Mouse (Mus musculus) mature B cell (primary cell): ENCODE measurements around the gene Rtn4rl2.
"Not testable (repeated sequence)": the region's sequence is repeated elsewhere in the genome, so short reads cannot be mapped to it uniquely, and the experiment has no call there.

Experiments used
- in situ Hi-C: fragments of 300-500 bp; cut with MboI; formaldehyde crosslinking; loops from 2 replicates; pipeline ENCODE4 v1.14.3; 2019

Rtn4rl2 gene

GRCm38 (mm10) chr2:84886234-84886731 lies at the start of gene Rtn4rl2:
Gene Rtn4rl2, minus strand, starts transcription at chr2:84886710.
- in situ Hi-C loops, result loop anchor here (10.0 kb wide), 1 partner anchor 51 kb away; the partner anchor contains the start of gene Slc43a1

DNA sequence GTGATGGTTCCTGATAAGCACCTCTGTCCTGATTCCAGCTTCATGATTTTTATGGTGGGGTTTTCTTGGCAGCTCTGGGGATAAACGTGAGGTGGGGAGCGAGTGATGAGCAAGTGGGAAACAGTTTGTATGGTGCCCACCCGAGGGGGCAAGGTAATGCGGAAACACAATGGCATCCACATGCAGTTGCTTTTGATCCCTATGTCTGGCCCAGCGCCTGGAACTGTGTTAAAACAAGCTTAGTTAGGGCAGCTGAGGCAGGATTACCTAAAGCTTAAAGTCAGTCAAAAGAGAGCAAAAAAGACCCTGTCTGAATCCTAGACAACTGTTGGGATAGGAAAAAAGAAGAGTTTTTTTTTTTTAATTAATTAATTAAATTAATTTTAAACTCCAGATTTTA lies 48.6 kb upstream of the Rtn4rl2 start:
- in situ Hi-C loops, result no loop called here

GRCm38 (mm10) chr2:84934649-84935007 lies 48.1 kb upstream of the Rtn4rl2 start:
- in situ Hi-C loops, result no loop called here

DNA sequence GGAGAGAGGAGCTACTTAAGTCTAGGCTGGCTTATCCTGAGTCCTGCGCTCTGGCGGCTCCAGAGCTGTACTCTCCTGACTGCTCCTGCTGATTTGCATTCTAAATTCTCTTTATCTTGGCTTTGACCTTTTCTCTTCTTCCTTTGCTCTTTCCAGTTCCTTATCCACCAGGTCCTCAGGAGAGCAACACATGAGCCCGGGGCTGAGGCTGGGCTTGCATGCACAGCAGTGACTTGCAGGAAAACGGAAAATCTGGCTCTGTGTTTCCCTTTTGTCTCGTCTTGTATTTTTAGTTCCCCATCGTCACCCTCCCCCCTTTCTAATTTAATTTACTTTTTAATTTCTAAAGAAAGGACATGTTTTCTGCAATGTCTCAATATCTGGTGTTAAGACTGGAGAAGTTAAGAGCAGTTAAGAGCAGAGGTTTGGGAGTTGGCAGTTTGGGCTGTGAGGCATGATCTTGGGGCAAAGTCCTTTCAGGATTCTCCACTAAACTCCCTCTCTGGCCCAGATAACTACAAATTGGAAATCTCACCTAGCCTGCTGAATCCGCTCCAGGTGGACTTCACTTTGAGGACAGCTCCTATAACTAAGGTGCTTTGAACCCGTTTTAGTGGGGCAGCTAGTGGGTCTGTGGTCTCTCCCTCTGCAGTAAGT lies 47.6 kb upstream of the Rtn4rl2 start:
- in situ Hi-C loops, result no loop called here

- in situ Hi-C loops, result no loop called here
Observed at GRCm38 (mm10) chr2:84930186-84930585, 43.7 kb upstream of the Rtn4rl2 start.

DNA sequence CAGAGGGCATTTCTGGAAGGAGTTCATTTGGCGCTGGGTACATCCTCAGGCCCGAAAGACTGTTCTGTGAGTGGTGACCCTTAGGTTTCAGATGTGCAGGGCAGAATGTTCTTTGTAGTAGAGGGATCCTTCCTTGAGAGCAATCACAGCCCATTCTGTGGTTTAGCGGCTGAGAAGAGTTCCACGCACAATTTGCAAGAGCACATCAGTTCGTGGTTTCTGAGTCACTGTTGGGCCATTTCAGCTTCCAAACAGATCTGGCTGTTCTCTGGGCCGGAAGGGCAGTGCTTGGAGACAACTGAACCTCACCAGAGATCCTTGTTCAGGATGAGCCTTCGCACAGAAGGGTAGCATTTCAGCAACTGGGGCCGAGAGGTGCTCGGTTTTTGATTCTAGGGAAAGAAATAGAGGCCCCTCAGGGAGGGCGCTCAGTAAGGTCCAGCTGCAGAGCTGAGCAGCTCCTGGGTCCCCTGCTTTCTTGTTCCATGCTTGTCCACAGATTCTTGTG lies 33.1 kb upstream of the Rtn4rl2 start:
- in situ Hi-C loops, result no loop called here

- in situ Hi-C loops, result no loop called here
Observed at GRCm38 (mm10) chr2:84918188-84918587, 31.7 kb upstream of the Rtn4rl2 start.

DNA sequence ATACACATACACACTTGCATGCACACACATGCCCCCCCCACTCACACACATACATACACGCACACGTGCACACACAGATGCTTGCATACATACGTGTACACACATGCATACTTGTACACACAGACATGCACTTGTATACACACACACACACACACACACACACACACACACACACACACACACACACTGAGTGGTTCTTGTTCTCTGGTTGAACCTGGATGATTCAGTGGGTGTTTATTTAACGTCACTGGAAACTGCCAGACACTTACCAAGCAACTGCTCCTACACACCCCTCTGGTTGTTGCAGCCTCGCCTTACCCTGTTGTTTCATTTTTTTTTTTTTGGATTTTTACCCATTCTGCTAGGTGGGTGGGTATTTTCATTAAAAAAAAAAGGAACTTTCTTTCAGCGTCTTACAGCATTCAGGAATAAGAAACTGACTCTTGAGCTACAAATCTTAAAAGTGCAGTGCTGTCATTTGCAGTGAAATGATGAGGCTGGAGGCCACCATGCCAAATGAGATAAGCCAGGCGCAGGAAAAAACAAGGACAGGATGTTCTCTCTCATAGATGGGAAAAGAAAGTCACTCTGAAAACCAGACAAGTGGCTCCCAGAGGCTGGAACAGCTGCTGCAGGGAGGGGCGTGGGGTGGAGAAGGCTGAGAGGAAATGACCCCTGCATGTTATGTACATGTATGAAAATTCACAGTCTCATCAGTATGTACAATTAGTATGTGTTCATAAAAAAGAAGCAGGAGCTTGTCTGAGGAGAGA lies 30.2 kb upstream of the Rtn4rl2 start:
- in situ Hi-C loops, result no loop called here

DNA sequence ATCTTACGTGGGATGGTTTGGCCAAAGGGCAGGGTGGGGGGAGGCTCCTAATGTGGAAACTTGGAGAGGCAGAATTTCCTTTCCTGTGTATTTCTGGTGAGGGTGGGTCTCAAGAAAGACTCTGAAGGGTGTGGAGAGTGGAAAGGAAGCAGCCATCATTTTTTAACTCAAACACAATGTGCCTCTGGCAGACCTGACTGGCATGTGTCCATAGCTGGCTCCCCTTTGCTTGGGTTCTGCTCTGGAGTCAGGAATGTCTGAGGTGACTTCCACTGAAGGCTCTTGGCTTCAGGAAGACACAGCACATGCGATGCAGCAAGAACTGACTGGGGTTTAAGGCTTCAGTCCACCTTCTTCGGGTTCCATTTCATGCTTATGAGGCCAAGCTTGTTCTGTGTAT lies 28.8 kb upstream of the Rtn4rl2 start:
- in situ Hi-C loops, result no loop called here

DNA sequence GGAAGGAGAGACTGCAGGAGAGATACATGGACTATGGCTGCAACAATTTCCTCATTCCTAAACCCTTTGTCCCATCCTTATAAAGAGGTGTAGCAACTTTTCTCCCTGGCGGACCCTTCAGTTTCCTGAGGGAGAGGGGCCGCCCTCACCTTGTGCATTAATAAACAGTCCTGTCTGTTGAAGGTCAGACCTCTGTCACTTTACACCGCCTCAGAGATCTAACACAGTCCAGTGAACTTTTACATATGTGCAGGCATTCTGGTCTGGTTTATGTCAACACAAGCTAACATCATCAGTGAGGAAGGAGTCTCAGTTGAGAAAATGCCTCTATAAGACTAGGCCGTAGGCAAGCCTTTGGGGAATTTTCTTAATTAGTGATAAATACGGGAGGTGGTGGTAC lies 27.4 kb upstream of the Rtn4rl2 start:
- in situ Hi-C loops, result no loop called here

DNA sequence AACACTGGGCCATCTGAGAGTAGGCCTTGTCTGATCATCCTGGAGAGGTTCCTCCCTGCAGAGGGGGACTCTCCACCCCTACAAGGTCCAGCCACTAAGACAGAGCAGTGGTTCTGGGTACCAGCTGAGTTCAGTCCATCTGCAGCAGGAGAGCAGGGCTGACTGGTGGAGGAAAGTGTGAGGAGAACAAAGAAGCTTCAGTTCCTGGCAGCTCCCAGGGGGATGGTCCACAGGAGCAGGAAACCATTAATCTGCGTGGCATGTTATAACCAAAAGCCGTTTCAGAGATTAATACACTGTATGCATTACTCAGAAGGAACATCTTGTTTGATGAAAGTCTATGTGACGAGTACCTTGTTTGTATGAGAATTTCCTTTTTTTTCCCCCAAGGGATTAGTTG lies 26.2 kb upstream of the Rtn4rl2 start:
- in situ Hi-C loops, result no loop called here

GRCm38 (mm10) chr2:84896686-84897085 lies 10.2 kb upstream of the Rtn4rl2 start:
- in situ Hi-C loops, result not testable (repeated sequence)

- in situ Hi-C loops, result no loop called here
Observed at GRCm38 (mm10) chr2:84895495-84896198, 9.1 kb upstream of the Rtn4rl2 start.

DNA sequence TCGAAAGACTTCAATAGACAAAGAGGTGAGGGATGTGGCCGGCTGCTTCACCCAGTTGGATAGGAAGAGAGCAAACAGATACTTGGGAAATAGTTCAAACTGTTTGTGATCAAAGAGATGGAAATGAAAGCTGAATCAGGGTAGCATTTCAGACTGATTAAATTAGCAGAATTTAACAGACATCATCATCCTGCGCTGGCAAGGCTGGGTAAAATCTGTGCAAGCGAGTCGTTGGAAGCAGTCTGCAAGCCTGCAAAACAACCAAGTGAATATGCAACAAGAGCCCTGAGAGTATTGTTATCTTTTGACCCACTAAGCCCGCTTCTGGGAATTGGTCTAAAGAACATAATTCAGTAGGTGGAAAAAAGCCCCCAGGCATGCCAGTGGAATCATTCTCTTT lies 6.8 kb upstream of the Rtn4rl2 start:
- in situ Hi-C loops, result no loop called here

- in situ Hi-C loops, result no loop called here
Observed at GRCm38 (mm10) chr2:84890045-84890340, 3.5 kb upstream of the Rtn4rl2 start.

DNA sequence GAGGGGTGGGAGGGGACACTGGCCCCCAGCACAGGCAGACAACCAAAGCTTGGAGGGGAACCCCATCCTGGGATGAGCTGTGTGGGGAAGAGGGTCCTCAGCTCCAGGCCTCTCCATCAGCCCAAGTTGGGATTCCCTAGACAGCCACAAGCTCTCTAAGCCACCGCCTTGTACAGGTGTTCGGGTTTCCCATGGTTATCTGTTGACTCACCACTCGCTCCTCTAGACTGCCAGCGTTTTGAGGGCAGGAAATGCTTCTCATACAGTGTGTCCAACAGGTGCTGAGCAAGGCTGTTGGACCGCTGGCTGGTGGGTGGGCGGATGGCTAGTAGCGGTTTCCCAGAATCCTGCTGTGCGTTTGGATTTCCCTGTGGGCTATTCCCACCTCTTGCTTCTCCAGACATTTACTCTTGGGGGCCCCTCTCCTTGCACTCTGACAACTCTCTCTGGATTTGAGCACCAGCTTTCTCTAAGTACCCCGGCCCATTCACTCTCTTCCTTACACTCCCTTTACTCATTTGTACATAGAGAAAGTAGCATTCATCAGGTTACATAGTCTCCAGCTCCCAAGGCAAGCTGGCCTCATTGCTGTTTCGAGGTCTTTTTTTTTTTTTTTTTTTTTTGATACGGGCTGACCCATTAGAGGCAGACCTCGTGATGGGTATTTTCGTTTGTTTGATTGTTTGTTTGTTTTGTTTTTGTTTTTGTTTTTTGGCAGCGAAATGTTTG lies 3.0 kb upstream of the Rtn4rl2 start:
- in situ Hi-C loops, result loop anchor here (10.0 kb wide), 1 partner anchor 55 kb away; the partner anchor contains the start of gene Slc43a1

DNA sequence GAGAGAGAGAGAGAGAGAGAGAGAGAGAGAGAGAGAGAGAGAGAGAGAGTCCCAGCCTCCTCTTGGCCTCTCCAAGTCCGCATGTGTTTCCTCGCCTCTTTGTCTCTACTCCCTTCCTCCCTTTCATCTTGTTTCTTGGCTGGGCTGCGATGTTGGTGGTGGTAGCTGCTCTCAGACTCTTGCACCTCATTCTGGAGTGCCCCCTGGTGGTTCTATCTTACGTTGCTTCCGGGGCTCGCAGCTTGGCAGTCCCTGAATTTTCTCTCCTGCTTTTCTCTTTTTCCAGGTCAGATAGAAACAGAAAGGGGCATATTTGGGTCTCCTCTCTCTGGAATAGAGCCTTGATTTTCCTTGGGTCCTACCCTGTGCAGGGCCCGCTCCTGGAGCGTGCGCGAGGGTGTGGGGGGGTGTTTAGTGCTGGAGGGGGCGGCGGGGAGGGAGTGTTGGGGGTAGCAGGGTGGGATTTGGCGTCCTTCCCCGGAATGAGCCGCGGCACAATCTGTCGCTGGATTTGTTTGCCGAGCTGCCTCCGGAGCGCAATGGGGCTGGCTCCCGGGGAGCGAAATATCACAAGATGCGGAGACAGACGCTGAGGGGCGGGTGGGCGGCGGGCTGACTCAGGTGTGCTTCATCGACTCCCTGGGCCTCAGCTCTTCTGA lies 2.3 kb upstream of the Rtn4rl2 start:
- in situ Hi-C loops, result loop anchor here (10.0 kb wide), 1 partner anchor 54 kb away; the partner anchor contains the start of gene Slc43a1

DNA sequence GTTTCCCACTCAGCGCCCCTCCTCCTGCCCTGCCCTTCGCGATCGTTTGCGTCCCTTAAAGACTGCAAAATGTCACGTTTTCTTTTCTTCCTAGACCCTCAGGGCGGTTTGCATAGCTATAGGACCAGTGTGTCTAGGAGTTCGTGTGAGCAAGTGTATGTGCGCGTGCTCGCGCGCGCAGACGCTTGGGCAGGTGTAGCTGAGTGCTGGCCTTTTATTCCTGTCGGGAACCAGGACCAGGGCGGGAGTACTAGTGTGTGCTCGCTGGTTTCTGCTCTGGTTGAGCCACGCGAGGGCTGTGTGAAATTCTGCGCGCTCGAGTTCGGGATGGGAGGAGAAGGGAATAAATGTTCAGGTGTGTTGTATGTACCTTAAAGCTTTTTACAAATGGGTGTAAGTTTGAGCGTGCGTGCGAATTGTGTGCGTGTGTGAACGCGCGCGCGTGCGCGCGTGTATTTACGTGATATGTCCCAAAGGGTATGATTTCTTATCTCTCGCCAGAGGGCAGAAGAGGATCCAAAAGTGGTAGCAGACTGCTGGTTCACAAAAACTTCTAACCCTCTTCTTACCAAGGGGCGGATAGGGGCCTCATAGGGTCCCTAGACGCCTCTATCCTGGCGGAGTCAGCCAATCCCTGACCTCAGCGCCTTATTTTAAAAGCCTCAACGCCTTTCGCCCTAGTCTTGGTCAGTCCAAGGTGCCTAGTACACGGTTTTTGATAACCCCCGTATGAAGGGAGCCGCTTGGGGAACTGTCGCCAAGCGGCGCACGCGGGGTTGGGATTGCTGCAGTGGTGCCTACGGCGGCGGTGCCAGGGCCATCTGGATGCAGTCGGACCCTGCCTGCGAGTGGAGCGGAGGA lies 1.1 kb upstream of the Rtn4rl2 start:
- in situ Hi-C loops, result loop anchor here (10.0 kb wide), 1 partner anchor 53 kb away; the partner anchor contains the start of gene Slc43a1

DNA sequence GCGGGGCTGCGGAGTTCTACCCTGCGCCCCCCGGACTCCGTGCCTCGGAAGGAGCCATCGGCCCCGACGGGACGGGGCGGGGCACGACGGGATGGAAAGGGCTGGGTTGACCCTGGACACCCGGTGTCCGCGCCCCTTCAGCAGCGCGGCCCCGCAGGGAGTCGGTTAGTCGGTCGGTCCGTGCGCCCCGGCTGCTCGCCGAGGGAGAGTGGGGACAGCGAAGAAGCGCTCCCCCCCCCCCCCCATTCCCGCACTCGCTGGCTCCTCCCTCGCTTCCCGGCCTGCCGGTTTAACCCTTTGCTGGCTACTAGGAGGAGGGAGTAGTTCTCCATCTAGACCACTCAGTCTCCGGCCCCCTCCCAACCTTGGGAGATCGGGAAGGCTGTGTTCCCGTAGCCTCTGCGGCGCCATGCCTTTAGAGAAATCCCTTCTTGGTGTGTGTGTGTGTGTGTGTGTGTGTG lies 341 bp upstream of the Rtn4rl2 start:
- in situ Hi-C loops, result loop anchor here (10.0 kb wide), 1 partner anchor 52 kb away; the partner anchor contains the start of gene Slc43a1
